Mouse (Mus musculus) heart, embryonic 11.5 days (tissue): Measurements from ENCODE around the gene Ppargc1a. TPM values are rescaled to one million over a fixed set of nuclear protein-coding genes. Genes with fewer than 3 reads are reported as not detected.

Experiments used
- ATAC-seq: fragments of 200-750 bp; cut with Nextera tagmentation; replicated peaks from 2 replicates; pipeline ENCODE4 v1.8.0; 2017; ENCODE audit warnings: moderate library complexity; ENCODE audit not compliant: insufficient number of reproducible peaks, low FRiP score, low TSS enrichment
- H3K27ac ChIP-seq: fragments of 300-500 bp; sonication (generic); 2 replicates; pipeline ENCODE4 v1.5.1; 2014; ENCODE audit warnings: mild to moderate bottlenecking, low read depth, low read length
- H3K27me3 ChIP-seq: fragments of 300-500 bp; sonication (generic); 2 replicates; pipeline ENCODE4 v1.6.1; 2014; ENCODE audit warnings: mild to moderate bottlenecking, low read length, mixed read lengths; ENCODE audit not compliant: control insufficient read depth, insufficient read depth
- H3K36me3 ChIP-seq: fragments of 300-500 bp; sonication (generic); 2 replicates; pipeline ENCODE4 v1.6.1; 2014; ENCODE audit warnings: mild to moderate bottlenecking, low read length, moderate library complexity, mixed read lengths; ENCODE audit not compliant: control insufficient read depth, insufficient read depth
- H3K4me1 ChIP-seq: fragments of 300-500 bp; sonication (generic); 2 replicates; pipeline ENCODE4 v1.6.1; 2014; ENCODE audit warnings: low read length; ENCODE audit not compliant: control insufficient read depth, insufficient read depth
- H3K4me2 ChIP-seq: fragments of 300-500 bp; sonication (generic); 2 replicates; pipeline ENCODE4 v1.6.1; 2014; ENCODE audit warnings: mild to moderate bottlenecking, moderate library complexity
- H3K4me3 ChIP-seq: fragments of 300-500 bp; sonication (generic); 2 replicates; pipeline ENCODE4 v1.5.1; 2014; ENCODE audit warnings: low read depth, low read length
- H3K9ac ChIP-seq: fragments of 300-500 bp; sonication (generic); 2 replicates; pipeline ENCODE4 v1.6.1; 2014; ENCODE audit warnings: mild to moderate bottlenecking, low read depth, low read length, moderate library complexity
- H3K9me3 ChIP-seq: fragments of 300-500 bp; sonication (generic); replicated peaks from 2 replicates; pipeline ENCODE4 v1.6.1; 2016; ENCODE audit warnings: low read length; ENCODE audit not compliant: control insufficient read depth
- WGBS: fragments of 180-500 bp; shearing (Covaris S2); extraction: QIAGEN DNeasy Blood & Tissue Kit; methylation state at CpG from one replicate; pipeline ENCODE4 v1.1.7; 2014; ENCODE audit not compliant: insufficient replicate concordance; 5-methylcytosine and 5-hydroxymethylcytosine counted together
- polyA plus RNA-seq: library from polyadenylated mRNA; unstranded; fragments of >200 nt; fragmentation: Nextera tagmentation; extraction: Ambion mirVana; gene quantifications from 2 replicates; pipeline ENCODE4 v1.2.1, GENCODE M21; 2014

Gene Ppargc1a
- polyA plus RNA-seq, 1 experiment from 2014 or later: 40.1 TPM

- no peaks in the 10 kb centered on the region for H3K36me3 ChIP-seq
- 81% methylated on average over 1 of the region's 1 CpGs for WGBS
- no peak overlapping the region for H3K9ac ChIP-seq
- peaks cover 7% of the 10 kb centered on the region; the same call in 1 of the 2 replicates for H3K4me1 ChIP-seq
- ATAC-seq: no peak
- H3K27me3 ChIP-seq: no peaks in the 10 kb centered on the region
- no peak overlapping the region for H3K4me2 ChIP-seq
- H3K27ac ChIP-seq: no peak overlapping the region
- no peaks in the 10 kb centered on the region for H3K9me3 ChIP-seq
- no peak overlapping the region for H3K4me3 ChIP-seq
Measured at GRCm38 (mm10) chr5:51410006-51410405, 157.5 kb downstream of the Ppargc1a start.

- Histone ChIP-seq H3K27me3 (no peaks in the 10 kb centered on the region), H3K4me3 (no peak overlapping the region), H3K27ac (no peak overlapping the region), H3K9me3 (no peaks in the 10 kb centered on the region), H3K9ac (no peak overlapping the region), H3K4me2 (no peak overlapping the region), H3K4me1 (0 out of 2 replicates have a peak, but pooled peaks cover 5% of the 10 kb centered on the region), H3K36me3 (no peaks in the 10 kb centered on the region)
- no peak for ATAC-seq
- 47% methylated on average over 3 of the region's 3 CpGs for WGBS
Measured at GRCm38 (mm10) chr5:51406406-51406805, 161.1 kb downstream of the Ppargc1a start.
